Mouse (Mus musculus): ENCODE data around the gene Glb1l3.

DNA sequence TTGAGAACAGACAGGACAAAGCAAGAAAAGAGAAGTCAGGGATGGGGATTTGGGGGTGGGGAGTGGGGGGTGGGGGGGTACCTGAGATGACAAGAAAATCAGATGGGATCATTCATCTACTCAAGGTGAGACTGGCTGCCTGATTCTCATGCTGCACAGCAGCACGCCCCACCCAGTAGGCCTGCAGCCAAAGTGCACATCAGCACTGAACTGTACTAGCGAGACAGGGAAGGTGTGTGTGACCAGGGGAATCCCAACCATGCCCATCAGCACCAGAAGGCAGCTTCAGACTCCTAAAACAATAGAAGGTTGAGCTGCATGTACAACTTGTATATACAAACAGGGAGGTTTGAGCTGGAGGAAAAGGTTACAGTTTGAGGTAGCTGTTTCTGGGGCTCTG, 85.0 kb downstream of the Glb1l3 start:
- TF ChIP-seq EP300 (IDR thresholded peaks at IDR 0.05; ENCODE audit: insufficient read depth, low read depth, low read length) (no peak), CTCF (IDR thresholded peaks at IDR 0.05; ENCODE audit: low read depth, low read length) (no peak)

Data from ES-Bruce4 (cell line).